Mouse (Mus musculus): ENCODE results near the gene Atad3a. TPM values are rescaled to one million over a fixed set of nuclear protein-coding genes. Genes with fewer than 3 reads are reported as not detected.

The Atad3a gene
- polyA plus RNA-seq (2015; fragmentation: Illumina TruSeq; extraction: RNeasy Lipid Tissue Mini Kit (QIAGEN cat#74804); ENCODE audit: insufficient read depth, low read depth, low replicate concordance) = 21.6 TPM

DNA sequence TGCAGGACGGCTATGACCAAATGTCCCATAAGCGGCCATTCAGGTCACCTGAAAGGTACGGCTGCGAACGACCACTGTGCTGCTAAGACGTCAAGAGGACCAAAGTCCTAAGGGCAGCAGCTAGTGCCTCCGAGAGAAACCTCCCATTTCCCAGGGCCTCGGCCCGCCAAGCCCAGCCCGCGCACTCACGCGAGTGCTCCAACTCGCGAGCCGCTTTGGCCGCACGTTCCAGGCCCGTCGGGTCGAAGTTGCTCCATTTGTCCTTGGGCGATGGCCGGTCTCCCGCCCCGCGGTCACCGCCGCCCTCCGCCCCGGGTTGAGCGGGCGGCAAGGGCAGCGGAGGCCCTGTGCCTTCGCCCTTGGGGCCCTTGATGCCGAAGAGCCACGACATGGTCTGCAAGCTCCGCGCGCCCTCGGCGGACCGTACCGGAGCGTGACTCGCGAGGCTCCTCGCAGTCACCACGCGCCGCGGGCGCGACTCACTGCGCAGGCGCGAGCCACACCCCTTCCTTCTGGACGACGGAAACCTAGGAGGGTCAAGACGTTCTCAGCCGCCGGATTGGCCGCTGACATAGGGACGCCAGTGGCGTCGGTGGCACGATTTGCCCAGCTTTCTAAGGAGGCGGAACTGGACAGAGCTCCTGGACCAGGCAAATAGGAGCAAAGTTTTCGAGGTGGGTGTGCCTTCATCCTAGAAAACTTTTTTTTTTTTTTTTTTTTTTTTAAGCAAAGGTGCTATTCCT is at the start of gene Atad3a:
TSS of gene Atad3a (minus strand) at position 481 of the 743 bp plus-strand sequence.

DNA sequence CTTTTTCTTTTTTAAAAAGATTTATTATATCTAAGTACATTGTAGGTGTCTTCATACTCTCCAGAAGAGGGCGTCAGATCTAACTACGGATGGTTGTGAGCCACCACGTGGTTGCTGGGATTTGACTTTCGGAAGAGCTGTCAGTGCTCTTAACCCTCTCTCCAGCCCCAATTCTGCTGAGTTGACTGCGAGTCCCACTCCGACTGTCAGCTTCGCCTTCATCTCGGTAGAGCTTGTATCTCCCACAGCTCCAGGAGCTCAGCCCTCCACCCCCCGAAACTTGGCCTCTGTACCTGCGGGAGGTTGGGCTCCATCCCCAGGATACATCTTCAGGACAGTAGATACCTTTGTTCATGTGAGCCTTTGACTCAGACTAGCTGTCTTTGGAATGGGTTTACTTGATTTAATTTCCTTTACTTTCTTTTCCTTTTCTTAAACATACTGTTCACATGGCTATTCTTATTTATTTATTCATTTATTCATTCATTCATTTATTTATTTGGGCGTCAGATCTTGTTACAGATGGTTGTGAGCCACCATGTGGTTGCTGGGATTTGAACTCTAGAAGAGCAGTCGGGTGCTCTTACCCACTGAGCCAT is 41.9 kb upstream of the Atad3a start, which contains the start of gene Mrpl20:
TSS of gene Mrpl20 (plus strand) at position 138 of the 599 bp plus-strand sequence.

DNA sequence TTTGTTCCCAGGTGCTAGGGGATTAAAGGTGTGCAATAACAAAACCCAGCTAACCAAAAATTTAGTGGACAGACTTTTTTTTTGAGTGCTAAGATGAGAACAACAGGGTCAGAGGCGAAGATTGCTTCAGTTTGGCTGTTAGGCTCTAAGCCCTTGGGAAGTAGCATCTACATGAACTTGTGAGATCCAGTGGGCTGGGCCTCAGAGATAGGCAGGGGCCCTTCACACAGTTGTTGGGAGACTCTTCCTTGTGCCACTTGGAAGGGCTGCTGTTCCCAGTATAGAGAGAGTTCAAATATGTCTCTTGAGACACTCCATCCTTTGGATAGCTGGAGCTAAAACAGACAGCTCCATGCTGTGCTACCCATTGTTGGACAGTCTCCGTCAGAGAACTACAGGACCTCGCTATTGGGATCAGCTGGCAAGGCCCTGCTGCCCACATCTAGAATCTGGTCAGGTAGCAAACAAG is 29.2 kb upstream of the Atad3a start, which contains the start of gene Ankrd65:
TSS of gene Ankrd65 (plus strand) at position 419 of the 469 bp plus-strand sequence.

DNA sequence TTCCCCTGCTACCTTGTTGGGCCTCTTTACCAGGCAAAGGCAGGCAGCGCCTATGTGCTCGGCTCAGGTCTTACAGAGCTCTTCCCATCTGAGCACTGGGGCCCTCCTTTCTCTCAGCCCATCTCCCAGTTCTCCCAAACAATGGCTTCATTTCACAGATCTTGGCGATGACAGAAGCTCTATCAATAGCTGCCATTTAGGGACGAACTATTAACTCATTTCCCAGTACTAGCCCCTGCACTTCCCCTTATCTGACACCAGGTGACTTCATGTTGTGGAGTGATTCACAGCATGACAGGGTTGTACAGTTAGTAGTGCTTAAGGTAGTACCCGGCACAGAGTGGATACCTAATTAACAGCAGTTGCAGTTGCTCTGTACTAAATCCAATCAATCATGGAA is 24.9 kb upstream of the Atad3a start, which contains the start of gene Tmem88b:
TSS of gene Tmem88b (minus strand) at position 56 of the 400 bp plus-strand sequence.

DNA sequence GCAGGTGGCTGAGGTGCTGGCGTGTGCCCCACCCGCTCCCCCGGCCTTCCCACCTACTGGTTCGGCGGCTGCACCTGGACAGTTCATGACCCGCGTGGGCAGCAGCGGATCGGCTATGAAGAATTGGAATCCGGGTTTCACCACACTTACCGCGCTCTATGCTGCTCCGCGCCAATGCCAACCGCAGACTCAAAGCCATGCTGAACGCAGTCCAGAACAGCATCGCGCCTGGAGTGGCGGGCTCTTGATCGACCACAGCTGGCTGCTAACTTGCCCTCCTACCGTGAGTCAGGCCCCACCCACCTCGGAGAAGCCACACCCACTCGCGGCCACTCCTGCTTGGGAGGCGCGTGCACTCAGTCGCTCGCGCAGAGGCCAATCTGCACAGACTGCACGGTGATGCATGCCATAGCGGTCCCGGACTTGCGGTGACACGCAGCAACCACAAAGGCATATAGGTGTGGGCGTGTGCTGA is 13.4 kb upstream of the Atad3a start, which contains the start of gene Vwa1:
TSS of gene Vwa1 (minus strand) at position 419 of the 475 bp plus-strand sequence.

DNA sequence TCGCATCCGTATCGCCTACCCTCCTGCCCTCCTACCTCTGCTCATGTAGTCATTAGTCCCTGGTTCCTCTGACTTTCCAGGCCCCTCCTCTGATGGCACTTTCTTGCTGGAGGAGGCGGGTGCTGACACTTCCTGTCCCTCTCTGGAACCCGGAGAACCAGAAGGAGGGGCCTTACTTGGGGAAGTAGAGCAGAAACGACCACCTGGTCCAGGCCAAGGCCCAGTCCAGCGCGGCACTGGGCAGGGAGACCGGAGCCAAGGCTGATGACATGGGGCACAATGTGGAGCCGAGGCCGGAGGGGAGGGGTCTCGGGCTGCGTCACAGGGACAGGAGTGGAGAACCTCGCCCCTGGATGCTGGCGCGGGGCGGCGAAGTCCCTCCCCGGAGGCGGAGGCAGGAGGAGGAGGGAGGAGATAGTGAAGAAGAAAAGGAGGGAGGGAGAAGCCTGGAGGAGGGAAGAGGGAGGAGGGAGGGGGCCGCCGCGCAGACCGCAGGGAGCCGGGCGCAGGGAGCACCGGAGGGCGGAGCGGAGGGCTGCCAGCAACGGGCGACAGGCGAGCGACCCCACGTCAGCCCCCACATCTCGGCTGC is 26.4 kb downstream of the Atad3a start, which contains the start of gene Tmem240:
TSS of gene Tmem240 (plus strand) at position 451 of the 592 bp plus-strand sequence.

DNA sequence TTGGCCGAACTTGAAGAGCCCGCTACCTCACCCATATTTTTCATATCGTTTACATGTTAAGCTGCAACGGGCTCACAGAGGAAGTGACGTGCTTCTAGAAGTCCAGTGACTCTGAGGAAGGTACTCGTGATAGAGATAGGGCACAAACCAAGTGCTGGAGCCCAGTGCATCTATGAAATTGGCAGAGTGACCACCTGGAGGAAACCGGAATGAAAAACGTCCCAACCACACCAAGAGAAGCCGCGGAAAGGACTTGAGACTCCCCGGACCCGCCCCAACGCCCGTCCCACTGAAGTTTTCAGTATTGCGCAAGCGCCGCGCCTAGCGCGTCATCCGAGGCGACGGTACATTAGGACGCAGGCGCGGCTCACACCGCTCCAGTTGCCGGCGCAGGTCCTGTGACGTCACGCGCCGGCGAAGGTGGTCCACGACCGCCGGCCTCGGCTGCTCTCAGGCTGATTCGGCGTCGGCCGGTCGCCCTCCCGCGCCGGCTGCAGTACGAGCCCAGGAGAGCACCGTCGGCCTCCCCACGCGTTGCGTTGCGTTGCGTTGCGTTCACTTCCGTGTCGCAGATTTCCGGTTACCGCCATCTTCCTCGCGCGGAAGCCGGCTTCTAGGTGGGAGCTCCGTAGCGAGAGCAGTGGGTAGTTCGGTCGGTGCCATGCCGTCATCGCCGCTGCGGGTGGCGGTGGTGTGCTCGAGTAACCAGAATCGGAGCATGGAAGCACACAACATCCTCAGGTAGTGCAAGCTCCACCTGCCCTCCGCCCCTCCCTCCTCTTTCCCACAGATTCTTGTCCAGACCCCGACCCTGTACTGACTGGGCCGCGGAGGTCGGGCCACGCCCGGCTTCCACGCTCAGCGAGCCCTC is 55.9 kb downstream of the Atad3a start, which contains the start of gene Ssu72:
TSS of gene Ssu72 (plus strand) at position 80 of the 871 bp plus-strand sequence.

DNA sequence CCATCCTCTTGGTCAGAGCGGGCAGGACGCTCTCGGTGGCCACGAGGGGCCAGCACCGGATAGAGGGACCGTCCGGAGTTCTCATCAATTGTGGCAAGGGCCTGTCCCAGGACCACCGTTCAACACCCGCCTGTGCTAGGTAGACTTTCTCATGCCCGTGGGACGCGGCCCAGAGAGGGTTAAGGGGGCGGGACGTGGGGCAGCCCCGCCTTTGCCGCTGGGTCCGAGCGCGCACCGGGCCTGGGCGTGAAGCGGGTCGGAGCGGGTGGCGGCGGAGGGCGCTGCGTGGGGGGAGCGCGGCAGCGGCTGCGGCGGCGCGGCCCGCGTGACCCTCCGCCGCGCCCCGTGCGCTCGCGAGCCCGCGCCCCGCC is 66.8 kb downstream of the Atad3a start, which contains the start of gene Fndc10:
TSS of gene Fndc10 (plus strand) at position 232 of the 371 bp plus-strand sequence.

Other genes with a start within 250 kb of the Atad3a start
- gene Nadk, start 198.7 kb downstream of the Atad3a start, polyA plus RNA-seq (2015; fragmentation: Illumina TruSeq; extraction: RNeasy Lipid Tissue Mini Kit (QIAGEN cat#74804); ENCODE audit: insufficient read depth, low read depth, low replicate concordance) = 23.1 TPM
- gene Slc35e2, start 159.7 kb downstream of the Atad3a start, polyA plus RNA-seq (2015; fragmentation: Illumina TruSeq; extraction: RNeasy Lipid Tissue Mini Kit (QIAGEN cat#74804); ENCODE audit: insufficient read depth, low read depth, low replicate concordance) = 2.6 TPM
- gene Cdk11b, start 136.2 kb downstream of the Atad3a start, polyA plus RNA-seq (2015; fragmentation: Illumina TruSeq; extraction: RNeasy Lipid Tissue Mini Kit (QIAGEN cat#74804); ENCODE audit: insufficient read depth, low read depth, low replicate concordance) = 36.0 TPM
- gene Gm10563, start 115.7 kb downstream of the Atad3a start, polyA plus RNA-seq (2015; fragmentation: Illumina TruSeq; extraction: RNeasy Lipid Tissue Mini Kit (QIAGEN cat#74804); ENCODE audit: insufficient read depth, low read depth, low replicate concordance) = not detected
- gene Mmp23, start 107.7 kb downstream of the Atad3a start, polyA plus RNA-seq (2015; fragmentation: Illumina TruSeq; extraction: RNeasy Lipid Tissue Mini Kit (QIAGEN cat#74804); ENCODE audit: insufficient read depth, low read depth, low replicate concordance) = 10.6 TPM
- gene Mib2, start 91.9 kb downstream of the Atad3a start, polyA plus RNA-seq (2015; fragmentation: Illumina TruSeq; extraction: RNeasy Lipid Tissue Mini Kit (QIAGEN cat#74804); ENCODE audit: insufficient read depth, low read depth, low replicate concordance) = 17.5 TPM
- 3.8 TPM for gene Fndc10, start 66.8 kb downstream of the Atad3a start, polyA plus RNA-seq (2015; fragmentation: Illumina TruSeq; extraction: RNeasy Lipid Tissue Mini Kit (QIAGEN cat#74804); ENCODE audit: insufficient read depth, low read depth, low replicate concordance)
- 15.1 TPM for gene Ssu72, start 56.3 kb downstream of the Atad3a start, polyA plus RNA-seq (2015; fragmentation: Illumina TruSeq; extraction: RNeasy Lipid Tissue Mini Kit (QIAGEN cat#74804); ENCODE audit: insufficient read depth, low read depth, low replicate concordance)
- gene Tmem240, start 26.3 kb downstream of the Atad3a start, polyA plus RNA-seq (2015; fragmentation: Illumina TruSeq; extraction: RNeasy Lipid Tissue Mini Kit (QIAGEN cat#74804); ENCODE audit: insufficient read depth, low read depth, low replicate concordance) = 0.18 TPM
- gene Vwa1, start 13.6 kb upstream of the Atad3a start, polyA plus RNA-seq (2015; fragmentation: Illumina TruSeq; extraction: RNeasy Lipid Tissue Mini Kit (QIAGEN cat#74804); ENCODE audit: insufficient read depth, low read depth, low replicate concordance) = 6.9 TPM
- 0.22 TPM for gene Tmem88b, start 24.8 kb upstream of the Atad3a start, polyA plus RNA-seq (2015; fragmentation: Illumina TruSeq; extraction: RNeasy Lipid Tissue Mini Kit (QIAGEN cat#74804); ENCODE audit: insufficient read depth, low read depth, low replicate concordance)
- gene Ankrd65, start 29.3 kb upstream of the Atad3a start, polyA plus RNA-seq (2015; fragmentation: Illumina TruSeq; extraction: RNeasy Lipid Tissue Mini Kit (QIAGEN cat#74804); ENCODE audit: insufficient read depth, low read depth, low replicate concordance) = not detected
- gene Mrpl20, start 41.8 kb upstream of the Atad3a start, polyA plus RNA-seq (2015; fragmentation: Illumina TruSeq; extraction: RNeasy Lipid Tissue Mini Kit (QIAGEN cat#74804); ENCODE audit: insufficient read depth, low read depth, low replicate concordance) = 43.6 TPM
- gene Ccnl2, start 51.4 kb upstream of the Atad3a start, polyA plus RNA-seq (2015; fragmentation: Illumina TruSeq; extraction: RNeasy Lipid Tissue Mini Kit (QIAGEN cat#74804); ENCODE audit: insufficient read depth, low read depth, low replicate concordance) = 114 TPM
- 38.2 TPM for gene Aurkaip1, start 70.2 kb upstream of the Atad3a start, polyA plus RNA-seq (2015; fragmentation: Illumina TruSeq; extraction: RNeasy Lipid Tissue Mini Kit (QIAGEN cat#74804); ENCODE audit: insufficient read depth, low read depth, low replicate concordance)
- 34.6 TPM for gene Mxra8, start 78.6 kb upstream of the Atad3a start, polyA plus RNA-seq (2015; fragmentation: Illumina TruSeq; extraction: RNeasy Lipid Tissue Mini Kit (QIAGEN cat#74804); ENCODE audit: insufficient read depth, low read depth, low replicate concordance)
- 37.5 TPM for gene Dvl1, start 86.3 kb upstream of the Atad3a start, polyA plus RNA-seq (2015; fragmentation: Illumina TruSeq; extraction: RNeasy Lipid Tissue Mini Kit (QIAGEN cat#74804); ENCODE audit: insufficient read depth, low read depth, low replicate concordance)
- gene Tas1r3, start 102.3 kb upstream of the Atad3a start, polyA plus RNA-seq (2015; fragmentation: Illumina TruSeq; extraction: RNeasy Lipid Tissue Mini Kit (QIAGEN cat#74804); ENCODE audit: insufficient read depth, low read depth, low replicate concordance) = not detected
- gene Cptp, start 108.3 kb upstream of the Atad3a start, polyA plus RNA-seq (2015; fragmentation: Illumina TruSeq; extraction: RNeasy Lipid Tissue Mini Kit (QIAGEN cat#74804); ENCODE audit: insufficient read depth, low read depth, low replicate concordance) = 2.7 TPM
- 4.5 TPM for gene Ints11, start 108.5 kb upstream of the Atad3a start, polyA plus RNA-seq (2015; fragmentation: Illumina TruSeq; extraction: RNeasy Lipid Tissue Mini Kit (QIAGEN cat#74804); ENCODE audit: insufficient read depth, low read depth, low replicate concordance)
- 6.6 TPM for gene Pusl1, start 130.7 kb upstream of the Atad3a start, polyA plus RNA-seq (2015; fragmentation: Illumina TruSeq; extraction: RNeasy Lipid Tissue Mini Kit (QIAGEN cat#74804); ENCODE audit: insufficient read depth, low read depth, low replicate concordance)
- 3.7 TPM for gene Acap3, start 130.7 kb upstream of the Atad3a start, polyA plus RNA-seq (2015; fragmentation: Illumina TruSeq; extraction: RNeasy Lipid Tissue Mini Kit (QIAGEN cat#74804); ENCODE audit: insufficient read depth, low read depth, low replicate concordance)
- 15.4 TPM for gene Ube2j2, start 182.7 kb upstream of the Atad3a start, polyA plus RNA-seq (2015; fragmentation: Illumina TruSeq; extraction: RNeasy Lipid Tissue Mini Kit (QIAGEN cat#74804); ENCODE audit: insufficient read depth, low read depth, low replicate concordance)
- gene C1qtnf12, start 201.2 kb upstream of the Atad3a start, polyA plus RNA-seq (2015; fragmentation: Illumina TruSeq; extraction: RNeasy Lipid Tissue Mini Kit (QIAGEN cat#74804); ENCODE audit: insufficient read depth, low read depth, low replicate concordance) = 15.8 TPM
- gene B3galt6, start 231.6 kb upstream of the Atad3a start, polyA plus RNA-seq (2015; fragmentation: Illumina TruSeq; extraction: RNeasy Lipid Tissue Mini Kit (QIAGEN cat#74804); ENCODE audit: insufficient read depth, low read depth, low replicate concordance) = 1.6 TPM
- gene Sdf4, start 231.8 kb upstream of the Atad3a start, polyA plus RNA-seq (2015; fragmentation: Illumina TruSeq; extraction: RNeasy Lipid Tissue Mini Kit (QIAGEN cat#74804); ENCODE audit: insufficient read depth, low read depth, low replicate concordance) = 42.9 TPM

Data from pancreas, adult 10 weeks (tissue).